Mouse (Mus musculus): ENCODE data around the gene Srp72.

- TF ChIP-seq TAL1 (IDR thresholded peaks at IDR 0.05; ENCODE audit: low read length), result no peak
- no peak for TF ChIP-seq GATA1 (IDR thresholded peaks at IDR 0.05; ENCODE audit: low read length)
These were observed 9.5 kb downstream of the Srp72 start for GRCm38 (mm10) chr5:76984015-76984414.

Data from erythroblast, embryonic 14.5 days (primary cell).